Comparison of ENCODE assay signal across 16 mouse cellular contexts in genomic region chr7:110753926-110754330, GRCm38 (mm10). TPM values are rescaled to one million over a fixed set of nuclear protein-coding genes. Genes with fewer than 3 reads are reported as not detected.
DNase-seq lines count a peak whose midpoint lies in the region; ATAC-seq lines count a peak whose summit lies in the region.
"Had no signal": no experiment of that assay in that cellular context is flagged by ENCODE, and none has a peak within 500 bp of the region (broad histone marks: within the 10 kb centered on the region; RNA-seq: fewer than 3 reads in every experiment).

No protein-coding gene starts in this region.

- 0 out of 2 replicates have a peak, but pooled peaks cover 3% of the 10 kb centered on the region for H3K9me3 ChIP-seq in heart, embryonic 12.5 days (replicated peaks)
- H3K9me3 ChIP-seq: heart, embryonic 15.5 days; limb, embryonic 13.5 days; stomach, embryonic 15.5 days had no signal

- H3K4me1 ChIP-seq in heart, embryonic 12.5 days (replicated peaks), result peaks cover 2% of the 10 kb centered on the region; the same call in 1 of the 2 replicates
- H3K4me1 ChIP-seq: stomach, embryonic 15.5 days had no signal

- H3K4me2 ChIP-seq in heart, embryonic 12.5 days, result no peak overlapping the region
- H3K4me2 ChIP-seq: heart, embryonic 15.5 days; limb, embryonic 13.5 days; stomach, embryonic 15.5 days had no signal

- intact Hi-C loops in heart, postnatal 14 days (cut with DNase I), result no loop called here

- ATAC-seq in heart, embryonic 12.5 days (ENCODE audit: insufficient number of reproducible peaks, low FRiP score), result no peak
- no peak for ATAC-seq in erythroblast, adult 5-6 weeks (replicated peaks; ENCODE audit: low FRiP score, poor library complexity, severe bottlenecking)
- ATAC-seq in granulocyte monocyte progenitor cell, adult 5-6 weeks (replicated peaks; ENCODE audit: poor library complexity, severe bottlenecking), result no peak
- ATAC-seq: forebrain, embryonic 16.5 days; lung, postnatal 0 days had no signal

- H3K4me3 ChIP-seq in heart, embryonic 12.5 days, result no peak overlapping the region
- H3K4me3 ChIP-seq: heart, embryonic 15.5 days; layer of hippocampus, adult 2 months; limb, embryonic 13.5 days; stomach, embryonic 15.5 days had no signal

- H3K9ac ChIP-seq in heart, embryonic 12.5 days, result no peak overlapping the region
- H3K9ac ChIP-seq: heart, embryonic 15.5 days; limb, embryonic 13.5 days; stomach, embryonic 15.5 days had no signal

- no peaks in the 10 kb centered on the region for H3K36me3 ChIP-seq in heart, embryonic 12.5 days
- H3K36me3 ChIP-seq: heart, embryonic 15.5 days; limb, embryonic 13.5 days; stomach, embryonic 15.5 days had no signal

- 59% methylated on average over 5 of the region's 5 CpGs for WGBS in heart, embryonic 12.5 days

- H3K27me3 ChIP-seq in heart, embryonic 12.5 days (replicated peaks), result no peaks in the 10 kb centered on the region
- H3K27me3 ChIP-seq: heart, embryonic 15.5 days; limb, embryonic 13.5 days; stomach, embryonic 15.5 days had no signal

- H3K27ac ChIP-seq in heart, embryonic 12.5 days (ENCODE audit: poor library complexity, severe bottlenecking), result no peak overlapping the region
- H3K27ac ChIP-seq: heart, embryonic 15.5 days; layer of hippocampus, adult 2 months; limb, embryonic 13.5 days; stomach, embryonic 15.5 days had no signal

- peak; percentile 22 to 26 for DNase-seq in heart, postnatal 14 days
- peak; percentile 69 for DNase-seq in adipocyte (ENCODE audit: low spot score)
- DNase-seq in hindlimb bud, embryonic 11.5 days (ENCODE audit: extremely low spot score, low read depth, low spot score), result peak; percentile 30
- peak; percentile 59 to 70 for DNase-seq in kidney, postnatal 4 days
- no peak for DNase-seq in urinary bladder, postnatal 14 days (ENCODE audit: low spot score)
- DNase-seq: cerebellum, postnatal 25 days; retina, postnatal 1 day had no signal

RNA-seq across cellular contexts. Expression of gene Ampd3, which starts 14.1 kb away (rescaled TPM):
- 10 to 100 TPM; 41.2 to 41.7 TPM for total RNA-seq in heart, postnatal 14 days (2021)
- polyA plus RNA-seq in heart, embryonic 12.5 days (2016; fragmentation: Nextera tagmentation; extraction: Ambion mirVana), result 8.2 and 9.4 TPM in 2 replicates
- 50.7 and 52.0 TPM in 2 replicates for total RNA-seq in erythroblast, adult 5-6 weeks (2015; ENCODE audit: low replicate concordance)
- total RNA-seq in erythroblast, adult 5-6 weeks (2017; ENCODE audit: low replicate concordance), result 53.8 and 57.6 TPM in 2 replicates
- 3.5 and 6.2 TPM in 2 replicates for total RNA-seq in granulocyte monocyte progenitor cell, adult 5-6 weeks (2014; fragmentation: Nextera tagmentation)
- total RNA-seq in granulocyte monocyte progenitor cell, adult 5-6 weeks (2017), result 1.4 and 2.1 TPM in 2 replicates

Comparison
In these comparisons a context has a peak if more than half of its experiments do, and no peak if none do; other contexts are left out.
1. RNA of gene Ampd3, which starts 14.1 kb away (total RNA-seq): 50.7 to 57.6 TPM in erythroblast, adult 5-6 weeks and 41.2 to 41.7 TPM in heart, postnatal 14 days; 1.4 to 6.2 TPM in granulocyte monocyte progenitor cell, adult 5-6 weeks; every median in the first group is over 4 times any median in the second.